ENCODE assay signal across 8 mouse cellular contexts in genomic region chr14:21750008-21750880, GRCm38 (mm10). TPM values are rescaled to one million over a fixed set of nuclear protein-coding genes. Genes with fewer than 3 reads are reported as not detected.
A peak's percentile ranks its signal among the peaks of the same experiment; 100 is the strongest.
DNase-seq lines count a peak whose midpoint lies in the region; ATAC-seq lines count a peak whose summit lies in the region.

TSS of gene Samd8 (plus strand) at chr14:21750531.

- H3K36me3 ChIP-seq in intestine, embryonic 15.5 days: no peaks in the 10 kb centered on the region

- ATAC-seq in intestine, embryonic 15.5 days: peak; percentile 87

- H3K4me1 ChIP-seq in intestine, embryonic 15.5 days (replicated peaks): 0 out of 2 replicates have a peak, but pooled peaks cover 3% of the 10 kb centered on the region

- peak within 1 kb of the TSS; percentile 86 for H3K9ac ChIP-seq in intestine, embryonic 15.5 days

- H3K27ac ChIP-seq in intestine, embryonic 15.5 days: peak within 1 kb of the TSS; percentile 86

- 6% methylated on average over 52 of the region's 52 CpGs for WGBS in intestine, embryonic 15.5 days

- peak; percentile 94 for DNase-seq in adrenal gland, postnatal 10 days
- peak; percentile 92 for DNase-seq in embryo, embryonic 9.5 days (ENCODE audit: extremely low spot score)
- peak; percentile 81 to 87 for DNase-seq in gastrocnemius, postnatal 4 days (ENCODE audit: low spot score in 2 of 2)
- peak; percentile 85 to 87 for DNase-seq in left cerebral cortex, postnatal 25 days (ENCODE audit: low spot score in 2 of 2)
- peak; percentile 89 for DNase-seq in mesoderm, embryonic 11.5 days (ENCODE audit: low read depth, low spot score)
- peak; percentile 84 for DNase-seq in right cerebral cortex, postnatal 25 days
- DNase-seq in urinary bladder, postnatal 4 days (ENCODE audit: low spot score in 2 of 2): peak; percentile 79 to 88

- no peaks in the 10 kb centered on the region for H3K9me3 ChIP-seq in intestine, embryonic 15.5 days

- H3K4me2 ChIP-seq in intestine, embryonic 15.5 days (replicated peaks): peak within 1 kb of the TSS; percentile 65

- peak within 1 kb of the TSS; percentile 84 for H3K4me3 ChIP-seq in intestine, embryonic 15.5 days (replicated peaks)

- intact Hi-C loops in left cerebral cortex, postnatal 25 days (cut with DNase I): loop anchor here (2.0 kb wide), 2 partner anchors 81 to 99 kb away; partner anchors contain the start of gene Comtd1

- H3K27me3 ChIP-seq in intestine, embryonic 15.5 days (replicated peaks): no peaks in the 10 kb centered on the region

RNA-seq across cellular contexts. Expression of gene Samd8, which starts in this region (rescaled TPM):
- total RNA-seq in adrenal gland, postnatal 10 days (2021): 10 to 100 TPM; 26.3 to 29.8 TPM
- 10 to 100 TPM; 22.4 to 22.8 TPM for total RNA-seq in gastrocnemius, postnatal 4 days (2021)
- polyA plus RNA-seq in intestine, embryonic 15.5 days (2015; fragmentation: Nextera tagmentation; extraction: Ambion mirVana): 11.6 and 12.9 TPM in 2 replicates
- 10 to 100 TPM; 82.5 to 82.8 TPM for total RNA-seq in left cerebral cortex, postnatal 25 days (2021)

Comparison
In these comparisons a context has a peak if more than half of its experiments do, and no peak if none do; other contexts are left out.
1. Peak in every context shown above with its lines: DNase-seq, ATAC-seq, H3K4me3 ChIP-seq and H3K27ac ChIP-seq.